8 mouse cellular contexts compared by ENCODE assay signal in the genomic region with DNA sequence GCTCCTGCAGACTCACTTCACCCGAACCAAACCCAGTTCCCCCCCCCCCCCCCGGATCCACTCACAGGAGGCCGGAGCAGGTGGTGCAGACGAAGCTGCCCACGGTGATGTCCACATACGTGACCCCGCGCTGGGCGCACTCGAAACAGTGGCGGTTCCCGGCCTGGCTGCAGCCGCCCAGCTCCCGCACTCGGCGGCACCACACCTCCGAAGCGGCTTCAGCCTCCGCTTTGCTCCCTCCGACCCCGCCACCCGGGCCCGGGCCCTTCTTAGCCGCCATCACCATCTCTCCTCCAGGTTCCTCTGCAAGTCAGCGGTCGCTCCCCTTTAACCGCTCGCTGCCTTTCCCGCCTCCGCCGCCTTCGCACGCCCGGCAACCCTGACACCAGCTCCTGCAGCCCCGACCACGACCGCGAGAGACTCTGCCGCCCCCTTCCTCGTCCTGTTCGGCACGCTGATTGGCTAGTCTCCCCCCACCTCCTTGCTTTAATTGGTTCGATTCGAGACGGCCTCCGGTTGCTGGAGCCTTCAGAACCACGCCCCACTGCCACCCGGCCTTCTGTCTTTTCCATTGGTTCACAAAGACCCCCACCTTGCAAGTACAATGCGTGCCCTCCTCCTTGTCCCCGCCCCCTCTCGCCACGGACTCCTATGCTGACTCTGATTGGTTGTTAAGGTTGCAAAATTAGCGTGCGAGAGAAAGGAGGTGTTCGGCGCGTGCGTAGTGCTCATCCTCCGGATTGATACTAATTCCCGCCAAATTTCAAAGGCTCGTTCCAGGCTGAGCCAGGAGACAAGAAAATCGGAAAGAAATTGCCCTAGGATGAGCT. TPM values are rescaled to one million over a fixed set of nuclear protein-coding genes. Genes with fewer than 3 reads are reported as not detected.
A peak's percentile ranks its signal among the peaks of the same experiment; 100 is the strongest.
DNase-seq lines count a peak whose midpoint lies in the region; ATAC-seq and TF ChIP-seq lines count a peak whose summit lies in the region.

Agfg2 (minus strand) TSS at position 433 of the 830 bp plus-strand sequence.

- peaks cover 4% of the 10 kb centered on the region for H3K4me1 ChIP-seq in cortical plate, adult 2 months (ENCODE audit: control insufficient read depth, insufficient read depth, low read length)
- H3K4me1 ChIP-seq in megakaryocyte, embryonic 14.5 days, result peaks cover 82% of the 10 kb centered on the region

- H3K9me3 ChIP-seq in megakaryocyte, embryonic 14.5 days, result no peaks in the 10 kb centered on the region

- no peak within 1 kb of the TSS for H3K27ac ChIP-seq in cortical plate, adult 2 months (ENCODE audit: insufficient read depth, low read length)

- H3K4me3 ChIP-seq in cortical plate, adult 2 months (ENCODE audit: insufficient read depth, low read length), result peak within 1 kb of the TSS; percentile 53
- peak within 1 kb of the TSS; percentile 98 for H3K4me3 ChIP-seq in megakaryocyte, embryonic 14.5 days (replicated peaks)

- TF ChIP-seq POLR2A in cortical plate, adult 2 months (IDR thresholded peaks at IDR 0.05; ENCODE audit: extremely low read depth, insufficient read depth, low read length), result peak; percentile 57

- peaks cover 27% of the 10 kb centered on the region for H3K36me3 ChIP-seq in megakaryocyte, embryonic 14.5 days (replicated peaks; ENCODE audit: low read length)

- H3K27me3 ChIP-seq in megakaryocyte, embryonic 14.5 days (replicated peaks), result no peaks in the 10 kb centered on the region

- peak; percentile 95 to 97 for DNase-seq in gastrocnemius, adult 8-10 months (ENCODE audit: low spot score in 2 of 2)
- DNase-seq in hindlimb bud, embryonic 11.5 days (ENCODE audit: extremely low spot score, low read depth, low spot score), result peak; percentile 96
- DNase-seq in left cerebral cortex, adult 8-10 months (ENCODE audit: low spot score in 2 of 2), result peak; percentile 90 to 100
- DNase-seq in right cerebral cortex, postnatal 10 days (ENCODE audit: low spot score in 2 of 2), result peak; percentile 100
- DNase-seq in urinary bladder, postnatal 25 days (ENCODE audit: low spot score), result peak; percentile 92

- peak; percentile 98 for ATAC-seq in activated CD4-positive, CD25-positive, alpha-beta regulatory T cell, adult 4 months

- no peak for TF ChIP-seq CTCF in cortical plate, adult 2 months (IDR thresholded peaks at IDR 0.05; ENCODE audit: extremely low read depth, insufficient read depth, low read length)

RNA-seq across cellular contexts. Expression of gene Agfg2, which starts in this region (rescaled TPM):
- 10 to 100 TPM; 15.8 to 20.1 TPM for polyA plus RNA-seq in activated CD4-positive, CD25-positive, alpha-beta regulatory T cell, adult 4 months (2017; shearing (Covaris generic))
- polyA plus RNA-seq in cortical plate, adult 2 months (2012; rRNA removed), result 35.7 and 36.7 TPM in 2 replicates
- total RNA-seq in gastrocnemius, adult 8-10 months (2022), result 1 to 10 TPM; 2.4 to 4.4 (median 3.3) TPM
- total RNA-seq in left cerebral cortex, adult 8-10 months (2022), result 10 to 100 TPM; 50.0 to 54.8 (median 51.4) TPM
- polyA plus RNA-seq in megakaryocyte, embryonic 14.5 days (2012; ENCODE audit: insufficient read depth, low replicate concordance), result 58.4 and 131 TPM in 2 replicates

Comparison
In these comparisons a context has a peak if more than half of its experiments do, and no peak if none do; other contexts are left out.
1. RNA of gene Agfg2 (total RNA-seq): 50.0 to 54.8 TPM in left cerebral cortex, adult 8-10 months; 2.4 to 4.4 TPM in gastrocnemius, adult 8-10 months; every median in the first group is over 4 times any median in the second.
2. Peak in every context shown above with its lines, with median percentiles within 50 percentile points of each other: DNase-seq.